In genomic region chr3:98382246-98382939, GRCm38 (mm10) we compare ENCODE assay signal across 8 mouse cellular contexts. TPM values are rescaled to one million over a fixed set of nuclear protein-coding genes. Genes with fewer than 3 reads are reported as not detected.
DNase-seq lines count a peak whose midpoint lies in the region; ATAC-seq and TF ChIP-seq lines count a peak whose summit lies in the region.

Gene Zfp697 (plus strand): TSS chr3:98382461.

- H3K36me3 ChIP-seq in E14TG2a.4 (ENCODE audit: insufficient read depth, low read length): no peaks in the 10 kb centered on the region
- no peaks in the 10 kb centered on the region for H3K36me3 ChIP-seq in forebrain, embryonic 15.5 days
- H3K36me3 ChIP-seq in heart, postnatal 0 days (replicated peaks; ENCODE audit: control insufficient read depth, insufficient read depth, low read length): no peaks in the 10 kb centered on the region
- no peaks in the 10 kb centered on the region for H3K36me3 ChIP-seq in liver, embryonic 13.5 days
- no peaks in the 10 kb centered on the region for H3K36me3 ChIP-seq in neural tube, embryonic 11.5 days (ENCODE audit: control insufficient read depth, insufficient read depth, low read length)

- peak within 1 kb of the TSS; percentile 90 for H3K4me2 ChIP-seq in forebrain, embryonic 15.5 days (replicated peaks)
- H3K4me2 ChIP-seq in heart, postnatal 0 days (ENCODE audit: low read depth, low read length): peak within 1 kb of the TSS; percentile 99
- H3K4me2 ChIP-seq in liver, embryonic 13.5 days: peak within 1 kb of the TSS; percentile 56
- peak within 1 kb of the TSS; percentile 75 for H3K4me2 ChIP-seq in neural tube, embryonic 11.5 days (ENCODE audit: low read depth)

- H3K27me3 ChIP-seq in E14TG2a.4 (ENCODE audit: insufficient read depth, low read length): peaks cover 53% of the 10 kb centered on the region
- H3K27me3 ChIP-seq in forebrain, embryonic 15.5 days: no peaks in the 10 kb centered on the region
- H3K27me3 ChIP-seq in heart, postnatal 0 days (ENCODE audit: control insufficient read depth, insufficient read depth, low read length): no peaks in the 10 kb centered on the region
- peaks cover 40% of the 10 kb centered on the region for H3K27me3 ChIP-seq in liver, embryonic 13.5 days
- no peaks in the 10 kb centered on the region for H3K27me3 ChIP-seq in neural tube, embryonic 11.5 days (ENCODE audit: control insufficient read depth, insufficient read depth, low read length)

- DNase-seq in heart, postnatal 0 days (ENCODE audit: low spot score): peak; percentile 73
- DNase-seq in kidney, postnatal 36 days: peak; percentile 90 to 91
- DNase-seq in liver, embryonic 13.5 days: no peak
- peak; percentile 84 for DNase-seq in neural tube, embryonic 11.5 days (ENCODE audit: low spot score)
- DNase-seq in testis, postnatal 14 days (ENCODE audit: low spot score): peak; percentile 68

- H3K4me3 ChIP-seq in E14TG2a.4 (replicated peaks; ENCODE audit: low read length): peak within 1 kb of the TSS; percentile 87
- H3K4me3 ChIP-seq in forebrain, embryonic 15.5 days: peak within 1 kb of the TSS; percentile 82
- H3K4me3 ChIP-seq in heart, postnatal 0 days (ENCODE audit: low read depth, low read length): peak within 1 kb of the TSS; percentile 77
- H3K4me3 ChIP-seq in liver, embryonic 13.5 days (replicated peaks): peak within 1 kb of the TSS; percentile 61
- H3K4me3 ChIP-seq in neural tube, embryonic 11.5 days (ENCODE audit: low read depth, low read length): peak within 1 kb of the TSS; percentile 89

- no peak for TF ChIP-seq EP300 in heart, postnatal 0 days (IDR thresholded peaks at IDR 0.05; ENCODE audit: low read depth)

- no peaks in the 10 kb centered on the region for H3K9me3 ChIP-seq in E14TG2a.4 (ENCODE audit: low read length)
- H3K9me3 ChIP-seq in forebrain, embryonic 15.5 days: no peaks in the 10 kb centered on the region
- H3K9me3 ChIP-seq in heart, postnatal 0 days (replicated peaks; ENCODE audit: control insufficient read depth, low read length): no peaks in the 10 kb centered on the region
- H3K9me3 ChIP-seq in liver, embryonic 13.5 days (replicated peaks): no peaks in the 10 kb centered on the region
- H3K9me3 ChIP-seq in neural tube, embryonic 11.5 days (ENCODE audit: control insufficient read depth, low read length): no peaks in the 10 kb centered on the region

- H3K27ac ChIP-seq in forebrain, embryonic 15.5 days (replicated peaks): peak within 1 kb of the TSS; percentile 89
- peak within 1 kb of the TSS; percentile 85 for H3K27ac ChIP-seq in heart, postnatal 0 days (ENCODE audit: low read depth)
- no peak within 1 kb of the TSS for H3K27ac ChIP-seq in liver, embryonic 13.5 days
- H3K27ac ChIP-seq in neural tube, embryonic 11.5 days (ENCODE audit: low read depth, low read length): peak within 1 kb of the TSS; percentile 83

- peak; percentile 93 for ATAC-seq in cerebellum, adult (ENCODE audit: insufficient number of reproducible peaks, low FRiP score, low TSS enrichment)
- peak; percentile 95 for ATAC-seq in forebrain, embryonic 15.5 days (replicated peaks)
- ATAC-seq in heart, postnatal 0 days (ENCODE audit: insufficient read depth, low read depth): peak; percentile 92
- peak; percentile 59 for ATAC-seq in liver, embryonic 13.5 days (ENCODE audit: low read depth)
- ATAC-seq in neural tube, embryonic 11.5 days (ENCODE audit: insufficient read depth, low FRiP score, low TSS enrichment): peak; percentile 92

- TF ChIP-seq CTCF in E14TG2a.4 (conservative IDR thresholded peaks at IDR 0.05; ENCODE audit: low read length): no peak
- TF ChIP-seq CTCF in heart, postnatal 0 days (IDR thresholded peaks at IDR 0.05; ENCODE audit: low read depth): peak; percentile 45

- WGBS in forebrain, embryonic 15.5 days: under 1% methylated on average over 42 of the region's 42 CpGs
- WGBS in heart, postnatal 0 days: under 1% methylated on average over 41 of the region's 42 CpGs
- under 1% methylated on average over 41 of the region's 42 CpGs for WGBS in liver, embryonic 13.5 days (ENCODE audit: insufficient replicate concordance)
- WGBS in neural tube, embryonic 11.5 days: under 1% methylated on average over 42 of the region's 42 CpGs

- H3K4me1 ChIP-seq in E14TG2a.4 (replicated peaks; ENCODE audit: low read depth, low read length): peaks cover 9% of the 10 kb centered on the region
- H3K4me1 ChIP-seq in forebrain, embryonic 15.5 days: peaks cover 29% of the 10 kb centered on the region
- H3K4me1 ChIP-seq in heart, postnatal 0 days (ENCODE audit: control insufficient read depth, insufficient read depth): peaks cover 23% of the 10 kb centered on the region
- H3K4me1 ChIP-seq in liver, embryonic 13.5 days (replicated peaks): peaks cover 5% of the 10 kb centered on the region
- peaks cover 8% of the 10 kb centered on the region for H3K4me1 ChIP-seq in neural tube, embryonic 11.5 days (ENCODE audit: control insufficient read depth, insufficient read depth, low read length)

- peak within 1 kb of the TSS; percentile 91 for H3K9ac ChIP-seq in forebrain, embryonic 15.5 days (replicated peaks)
- H3K9ac ChIP-seq in heart, postnatal 0 days (replicated peaks; ENCODE audit: low read depth, low read length): peak within 1 kb of the TSS; percentile 66
- peak within 1 kb of the TSS; percentile 62 for H3K9ac ChIP-seq in liver, embryonic 13.5 days
- H3K9ac ChIP-seq in neural tube, embryonic 11.5 days (ENCODE audit: low read length): peak within 1 kb of the TSS; percentile 96

RNA-seq across cellular contexts. Expression of gene Zfp697, which starts in this region (rescaled TPM):
- polyA plus RNA-seq in forebrain, embryonic 15.5 days (2015; fragmentation: Nextera tagmentation; extraction: Ambion mirVana): 15.5 and 16.0 TPM in 2 replicates
- total RNA-seq in heart, postnatal 0 days (2014; rRNA removed; ENCODE audit: low replicate concordance): 10.4 and 20.8 TPM in 2 replicates
- polyA plus RNA-seq in heart, postnatal 0 days (2015; fragmentation: Nextera tagmentation; extraction: Ambion mirVana): 9.4 and 9.6 TPM in 2 replicates
- polyA plus RNA-seq in liver, embryonic 13.5 days (2015; fragmentation: Nextera tagmentation; extraction: Ambion mirVana): 2.0 and 2.8 TPM in 2 replicates
- 11.7 TPM in 2 replicates for polyA plus RNA-seq in neural tube, embryonic 11.5 days (2014; fragmentation: Nextera tagmentation; extraction: Ambion mirVana)
